Mouse (Mus musculus) regulatory T cell (primary cell): Measurements from ENCODE around the gene Foxn4.

ENCODE experiments used
- in situ Hi-C: fragments of 300-600 bp; cut with MboI, MseI; formaldehyde crosslinking; loops from one replicate; pipeline ENCODE4 v1.15.1; 2025; ENCODE audit warnings: high pct_unique_total_duplicates

Foxn4 gene

DNA sequence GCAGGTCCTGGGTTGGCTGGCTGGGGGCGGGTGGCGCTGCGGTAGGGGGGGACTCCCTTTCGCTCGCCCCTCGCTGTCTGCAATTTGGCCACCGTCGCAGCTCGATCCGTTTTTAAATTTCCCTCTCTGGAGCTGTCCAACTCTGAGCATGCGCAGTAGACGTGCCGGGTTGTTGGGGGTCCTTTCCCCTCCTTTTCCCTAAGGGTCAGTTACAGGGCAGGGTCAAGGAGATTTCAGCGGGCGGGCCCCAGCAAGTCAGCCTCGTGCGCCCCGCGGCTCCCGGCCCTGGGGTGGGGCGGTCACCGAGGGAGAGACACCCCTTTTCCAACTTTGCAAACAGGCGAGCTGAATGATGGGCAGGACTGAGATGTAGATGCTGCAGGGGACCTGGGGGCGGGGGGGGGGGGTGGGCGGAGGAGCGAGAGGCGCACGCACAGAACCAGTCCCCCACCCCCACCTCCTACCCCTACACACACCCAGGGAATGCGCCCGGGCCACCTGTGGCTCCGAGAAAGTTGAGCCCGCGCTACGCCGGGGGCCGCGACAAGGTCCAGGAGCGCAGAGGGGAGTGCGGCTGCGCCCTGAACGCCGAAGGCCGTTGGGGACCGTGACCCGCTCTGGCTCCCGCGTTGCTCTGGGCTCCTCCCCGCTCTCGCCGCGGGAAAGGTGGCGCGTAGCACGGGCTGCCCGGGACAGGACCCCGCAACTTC is at the start of gene Foxn4:
Foxn4 (minus strand) TSS at position 115 of the 710 bp plus-strand sequence.
- in situ Hi-C loops, result no loop called here

DNA sequence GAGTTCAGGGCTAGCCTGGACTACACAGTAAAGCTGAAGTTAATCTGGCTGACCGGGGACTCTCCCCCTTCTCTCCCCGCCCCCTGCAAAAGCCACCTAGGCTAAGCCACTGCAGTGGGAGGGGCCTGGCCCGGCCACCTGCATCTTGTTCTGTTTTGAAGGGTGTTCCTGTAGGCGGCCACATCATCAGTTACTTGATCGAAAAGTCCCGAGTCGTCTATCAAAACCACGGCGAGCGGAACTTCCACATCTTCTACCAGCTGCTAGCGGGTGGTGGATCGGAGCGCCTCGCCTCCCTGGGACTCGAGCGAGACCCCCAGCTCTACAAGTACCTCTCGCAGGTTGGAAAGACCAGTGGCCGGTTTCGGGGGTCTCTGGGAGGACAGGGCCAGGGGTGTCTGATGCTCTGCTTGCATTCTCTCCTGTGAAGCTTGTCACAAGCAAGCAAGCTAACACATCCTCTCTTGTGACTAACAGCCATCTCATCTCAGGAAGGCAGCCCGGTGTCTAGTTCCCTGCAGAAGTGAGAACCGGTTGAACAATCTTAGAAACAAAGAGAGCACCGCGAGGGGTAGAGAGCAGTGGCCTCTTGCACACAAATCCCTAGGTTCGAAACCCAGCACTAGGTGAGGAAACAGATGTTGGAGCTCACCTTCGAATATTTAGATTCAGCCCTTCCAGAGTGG is 49.6 kb upstream of the Foxn4 start:
- in situ Hi-C loops, result loop anchor here (10.0 kb wide), 2 partner anchors 52 to 548 kb away; partner anchors contain the start of genes Iscu and Sart3

DNA sequence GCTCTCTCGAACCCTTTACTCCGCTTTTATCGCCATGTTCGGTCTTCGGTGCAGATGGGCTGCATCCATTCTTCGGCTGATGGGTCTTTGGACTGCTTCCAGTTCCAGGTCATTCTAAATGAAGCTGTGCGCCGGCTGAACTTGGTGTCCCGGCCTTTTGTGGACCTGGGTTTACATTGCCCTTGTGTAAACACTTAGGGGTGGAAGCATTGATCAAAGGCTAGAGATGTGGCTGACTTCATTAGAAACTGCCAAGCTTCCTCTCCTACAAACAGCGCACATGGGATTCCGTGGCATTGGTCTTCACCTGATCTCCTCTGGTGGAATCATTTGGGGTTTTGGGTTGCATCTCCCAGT is 36.1 kb upstream of the Foxn4 start:
- in situ Hi-C loops, result loop anchor here (5.0 to 10.0 kb wide), 2 partner anchors 62 to 255 kb away; partner anchors contain the start of gene Fam222a

DNA sequence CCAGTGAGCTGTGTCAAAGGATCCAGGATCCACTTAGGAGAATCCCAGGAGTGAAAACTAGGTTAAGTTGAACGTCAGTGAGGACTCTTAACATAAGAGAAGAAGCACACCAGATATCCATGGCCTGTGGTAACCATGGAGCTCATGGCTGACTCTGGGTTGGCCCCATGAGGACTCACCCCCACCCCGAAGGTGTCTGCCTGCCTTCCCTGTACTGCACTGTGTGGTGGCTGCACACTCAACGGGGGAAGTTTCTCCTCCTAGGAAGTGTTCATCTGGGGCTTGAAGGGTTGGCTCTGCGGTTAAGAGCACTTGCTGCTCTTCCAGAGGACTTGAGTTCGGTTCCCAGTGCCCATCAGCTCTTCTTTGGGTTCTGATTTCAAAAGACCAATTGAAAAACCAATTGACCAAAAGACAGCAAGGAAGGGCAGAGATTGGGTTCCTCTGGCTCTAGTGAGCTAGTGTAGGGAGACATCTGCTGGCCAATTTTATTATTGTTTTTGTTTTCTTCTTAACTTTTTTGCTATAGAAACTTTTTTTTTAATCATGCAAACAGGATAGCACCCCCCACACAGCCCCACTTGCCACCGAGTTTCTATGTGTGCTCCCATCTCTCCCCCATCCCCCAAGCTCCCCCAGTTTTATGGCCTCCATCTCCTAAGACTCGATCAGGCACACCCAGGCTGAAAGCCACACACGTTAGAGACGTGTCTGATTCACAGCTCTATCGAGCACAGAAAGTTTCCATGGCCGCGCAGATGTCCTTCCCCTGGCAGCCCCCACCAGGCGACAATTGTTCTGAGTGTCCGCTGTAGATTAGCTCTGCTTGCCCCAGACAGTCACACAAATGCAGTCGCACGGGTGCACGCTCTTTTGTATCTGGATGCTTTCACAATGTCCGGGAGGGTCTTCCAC is 35.4 kb upstream of the Foxn4 start:
- in situ Hi-C loops, result loop anchor here (5.0 kb wide), 1 partner anchor 62 kb away; no protein-coding TSS in a partner anchor

DNA sequence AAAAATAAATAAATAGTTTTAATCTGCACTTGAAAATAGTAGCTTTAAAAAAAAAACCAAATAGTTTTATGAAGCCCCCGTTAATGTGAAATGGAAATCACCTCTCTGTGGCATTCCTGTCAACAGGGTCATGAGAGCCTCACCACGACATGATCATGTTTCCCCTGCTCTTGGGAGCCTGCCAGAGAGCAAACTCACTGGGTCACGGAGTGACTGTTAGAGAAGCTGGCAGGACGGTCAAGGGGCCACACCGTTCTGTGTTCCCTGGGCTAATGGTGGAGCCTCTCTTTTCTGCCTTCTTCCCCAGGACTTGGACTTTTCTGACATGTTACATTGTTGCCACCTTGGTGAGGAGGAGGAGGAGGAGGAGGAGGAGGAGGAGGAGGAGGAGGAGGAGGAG is 32.9 kb upstream of the Foxn4 start:
- in situ Hi-C loops, result loop anchor here (5.0 kb wide), 1 partner anchor 59 kb away; no protein-coding TSS in a partner anchor

DNA sequence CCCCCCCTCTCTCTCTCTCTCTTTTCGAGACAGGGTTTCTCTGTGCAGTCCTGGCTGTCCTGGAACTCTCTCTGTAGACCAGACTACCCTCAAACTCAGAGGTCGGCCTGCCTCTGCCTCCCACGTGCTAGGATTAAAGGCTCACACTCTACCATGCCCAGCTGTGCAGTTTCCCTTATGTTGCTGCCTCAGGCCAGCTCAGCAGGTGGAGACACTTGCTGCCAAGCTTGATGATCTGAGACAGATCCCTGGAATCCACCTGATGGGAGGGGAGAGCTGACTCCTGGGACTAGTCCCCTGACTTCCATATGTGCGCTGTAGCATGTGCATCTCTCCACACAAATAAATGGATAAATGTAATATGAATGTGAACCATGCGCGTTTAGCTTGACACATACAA is 29.6 kb upstream of the Foxn4 start:
- in situ Hi-C loops, result no loop called here

- in situ Hi-C loops, result no loop called here
Observed at GRCm38 (mm10) chr5:114299883-114300610, 26.4 kb upstream of the Foxn4 start.

DNA sequence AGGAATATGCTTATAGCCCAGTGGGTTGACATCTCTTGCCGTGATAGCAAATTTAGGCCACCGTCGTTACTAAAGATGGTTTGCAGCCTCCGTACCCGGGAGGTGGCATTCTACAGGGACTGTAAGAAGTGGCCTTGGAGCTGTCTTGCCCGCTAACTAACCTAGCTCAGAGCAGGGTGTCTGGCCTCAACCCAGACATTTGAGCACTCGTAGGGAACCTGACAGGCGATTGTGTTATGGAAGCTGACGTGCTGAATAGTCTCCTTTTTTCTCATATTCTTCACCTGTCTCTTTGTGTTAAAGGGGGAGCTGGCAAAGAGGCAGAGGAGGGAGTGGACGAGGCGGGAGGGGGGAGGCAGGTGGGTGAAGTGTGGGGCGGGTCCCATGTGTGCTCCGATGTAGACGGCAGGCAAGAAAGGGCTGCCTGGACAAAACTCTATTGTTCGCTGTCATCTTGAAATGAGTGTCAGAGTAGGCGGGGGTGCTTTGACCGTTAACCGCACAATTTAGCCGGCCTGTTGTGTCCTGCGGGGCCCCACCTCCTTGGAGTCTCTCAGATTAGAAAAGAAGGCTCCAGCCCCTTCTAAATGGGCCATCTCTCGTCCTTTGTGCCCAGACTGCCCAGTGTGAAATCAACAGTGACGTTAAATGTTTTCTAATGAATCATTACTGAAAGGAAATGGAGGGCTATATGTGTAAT is 25.7 kb upstream of the Foxn4 start:
- in situ Hi-C loops, result no loop called here

DNA sequence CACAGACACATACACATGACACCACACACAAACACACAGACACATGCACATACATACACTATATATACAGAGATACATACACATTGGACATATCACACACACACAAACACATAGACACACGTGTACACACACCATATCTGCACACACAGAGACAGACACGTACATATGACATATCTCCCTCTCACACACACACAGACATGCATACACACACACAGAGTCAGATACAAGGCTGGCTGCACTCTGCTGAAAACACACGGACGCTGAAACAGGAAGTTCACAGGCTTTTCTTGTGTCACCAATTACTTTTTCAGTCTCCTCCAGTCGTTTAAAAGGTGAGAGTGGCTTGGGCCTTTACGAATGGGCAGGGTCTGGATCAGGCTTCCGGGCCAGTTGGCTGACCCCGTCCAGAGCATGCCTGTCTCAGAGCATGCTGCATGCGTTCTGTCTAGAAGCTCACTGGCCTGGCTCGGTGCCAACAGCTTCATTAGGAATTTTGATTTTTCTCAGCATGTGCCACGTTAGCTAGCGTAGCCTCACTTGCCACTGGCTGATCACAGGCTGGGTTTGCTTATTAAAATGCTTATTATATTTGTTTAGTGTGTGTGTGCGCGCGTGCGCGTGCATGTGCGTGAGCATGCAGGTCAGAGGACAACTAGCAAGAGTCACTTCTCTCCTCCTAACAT is 24.7 kb upstream of the Foxn4 start:
- in situ Hi-C loops, result no loop called here

DNA sequence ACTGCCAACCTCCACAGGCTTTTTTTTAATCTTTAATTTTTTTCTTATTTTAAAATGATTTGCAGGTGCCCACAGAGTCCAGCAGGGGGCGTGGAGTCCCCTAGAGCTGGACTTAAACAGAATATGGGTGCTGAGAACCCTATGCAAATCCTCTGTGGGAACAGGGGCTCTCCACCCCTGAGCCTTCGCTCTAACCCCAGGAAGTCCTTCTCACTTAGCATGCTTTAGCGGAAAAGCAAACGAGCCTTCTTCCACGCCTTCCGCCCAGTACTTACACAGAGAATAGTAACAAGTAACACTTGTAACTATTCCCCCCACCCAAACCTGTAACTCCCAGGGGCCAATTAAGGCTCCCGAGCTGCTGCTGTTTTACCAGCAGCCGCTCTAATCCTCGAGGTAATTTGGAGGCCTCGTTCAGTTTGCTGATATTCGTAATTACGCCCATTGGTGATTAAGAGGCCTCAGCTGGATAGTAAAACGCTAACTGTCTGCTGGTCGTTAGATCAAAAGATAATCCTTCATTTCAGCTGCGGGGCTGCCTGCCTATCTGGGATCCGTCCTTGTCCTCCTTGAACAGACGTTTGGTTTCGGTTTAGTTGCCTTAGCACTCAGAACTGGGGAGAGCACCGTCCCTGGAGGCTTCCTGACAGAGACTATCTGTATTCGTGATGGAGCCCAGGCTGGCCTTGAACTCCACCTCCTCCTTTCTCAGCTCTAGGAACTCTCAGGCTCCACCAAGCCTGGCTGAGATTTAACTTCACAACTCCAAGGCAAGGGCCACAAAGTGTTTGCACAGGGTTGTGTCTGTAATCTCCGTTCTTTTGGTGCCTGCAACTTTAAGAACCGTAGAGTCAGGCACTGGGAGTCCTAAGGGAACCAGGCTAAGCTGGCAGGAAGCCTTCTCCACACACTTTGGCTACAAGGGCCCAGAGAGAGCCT is 23.4 kb upstream of the Foxn4 start:
- in situ Hi-C loops, result no loop called here

- in situ Hi-C loops, result no loop called here
Observed at GRCm38 (mm10) chr5:114290004-114290403, 16.4 kb upstream of the Foxn4 start.

DNA sequence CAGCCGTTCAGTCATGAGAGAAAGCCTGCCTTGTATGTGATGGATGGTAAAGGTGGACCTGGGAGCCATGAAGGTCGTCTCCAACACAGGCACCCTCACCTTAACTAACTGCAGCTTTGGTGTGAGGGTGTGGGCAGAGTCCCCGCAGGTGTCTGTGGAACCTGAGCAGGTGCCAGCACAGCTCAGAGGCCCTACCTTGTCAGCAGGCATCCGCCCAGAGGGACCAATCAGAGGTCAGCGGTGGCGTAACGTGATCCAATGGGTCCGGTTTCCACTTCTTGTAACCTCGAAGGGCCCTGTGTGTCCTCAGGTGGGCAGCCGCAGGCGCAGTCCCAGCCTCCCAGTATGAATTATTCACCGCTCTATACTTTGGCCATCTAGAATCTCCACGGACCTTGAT is 15.3 kb upstream of the Foxn4 start, which contains the start of gene Myo1h:
Myo1h (plus strand) TSS at position 293 of the 400 bp plus-strand sequence.
- in situ Hi-C loops, result no loop called here

DNA sequence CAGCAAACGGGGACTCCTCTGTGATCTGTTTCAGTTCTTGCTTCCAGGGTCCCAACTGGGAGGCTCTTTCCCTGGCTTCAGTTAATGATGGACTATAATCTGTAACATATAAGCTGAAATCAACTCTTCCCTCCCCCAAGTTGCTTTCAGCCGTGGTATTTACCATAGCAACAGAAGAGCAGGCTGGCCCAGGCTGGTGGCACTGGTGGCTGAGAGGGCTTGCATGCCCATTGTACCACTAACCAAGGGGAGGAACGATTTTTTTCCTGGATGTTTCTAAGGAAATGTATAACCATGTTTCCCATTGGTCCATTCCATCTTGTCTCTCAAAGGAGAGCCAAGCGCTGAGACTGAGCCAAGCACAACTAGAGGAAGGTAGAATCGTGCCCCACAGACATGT is 14.8 kb upstream of the Foxn4 start:
- in situ Hi-C loops, result no loop called here

GRCm38 (mm10) chr5:114286872-114287571 is 13.4 kb upstream of the Foxn4 start:
- in situ Hi-C loops, result no loop called here

DNA sequence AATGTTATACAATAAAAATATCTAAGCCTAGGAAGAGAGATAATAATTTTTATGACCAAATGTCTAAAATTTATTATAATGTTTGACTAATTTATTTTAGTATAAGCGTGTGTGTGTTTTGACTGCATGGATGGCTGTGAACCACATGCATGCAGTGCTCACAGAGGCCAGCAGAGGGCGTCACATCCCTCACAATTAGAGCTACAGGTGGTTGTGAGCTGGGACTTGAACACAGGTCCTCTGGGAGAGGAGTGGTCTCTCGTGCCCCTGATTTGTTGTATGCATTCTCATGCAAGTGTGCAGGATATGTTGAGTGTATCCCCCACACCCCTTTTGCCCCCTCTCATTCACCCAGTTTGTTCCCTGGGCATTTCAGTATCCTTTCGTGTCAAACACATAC is 12.5 kb upstream of the Foxn4 start:
- in situ Hi-C loops, result no loop called here

- in situ Hi-C loops, result no loop called here
Observed at GRCm38 (mm10) chr5:114285398-114285700, 11.7 kb upstream of the Foxn4 start.

DNA sequence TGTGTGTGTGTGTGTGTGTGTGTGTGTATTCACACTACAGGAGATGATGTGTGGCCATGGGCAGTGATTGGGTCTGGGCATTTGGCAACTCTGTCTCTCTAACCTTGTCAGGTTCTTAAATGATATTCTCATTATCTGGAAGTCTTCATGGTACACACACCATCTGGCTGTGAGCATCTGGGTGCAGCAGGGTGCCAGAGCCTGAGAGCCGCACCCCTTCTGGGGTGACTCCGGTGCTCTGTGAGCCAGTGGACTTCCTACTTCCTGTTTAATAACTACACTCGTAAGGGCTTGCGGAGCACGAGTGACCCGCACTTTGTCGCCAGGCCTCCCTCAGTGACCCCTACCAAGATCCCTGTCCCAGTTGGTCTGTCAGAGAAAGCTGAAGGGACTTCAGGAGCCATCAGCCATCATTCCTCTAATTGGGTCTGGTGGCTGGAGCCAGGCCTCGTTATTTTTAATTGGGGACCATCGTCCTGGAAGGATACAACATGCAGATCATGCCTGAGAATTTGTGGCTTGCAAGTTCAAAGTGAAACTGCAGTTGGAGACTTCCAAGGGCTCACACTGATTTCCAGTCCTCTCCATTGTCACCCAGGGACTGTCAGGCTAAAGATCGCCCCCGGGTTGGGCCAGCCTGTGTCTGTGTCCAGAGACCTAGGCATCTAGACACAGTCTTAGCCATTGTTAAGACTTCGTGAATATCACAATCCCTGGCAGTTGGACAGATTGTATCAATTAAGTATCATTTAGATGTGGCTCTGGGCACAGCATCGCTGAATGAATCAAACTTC is 11.2 kb upstream of the Foxn4 start:
- in situ Hi-C loops, result no loop called here

DNA sequence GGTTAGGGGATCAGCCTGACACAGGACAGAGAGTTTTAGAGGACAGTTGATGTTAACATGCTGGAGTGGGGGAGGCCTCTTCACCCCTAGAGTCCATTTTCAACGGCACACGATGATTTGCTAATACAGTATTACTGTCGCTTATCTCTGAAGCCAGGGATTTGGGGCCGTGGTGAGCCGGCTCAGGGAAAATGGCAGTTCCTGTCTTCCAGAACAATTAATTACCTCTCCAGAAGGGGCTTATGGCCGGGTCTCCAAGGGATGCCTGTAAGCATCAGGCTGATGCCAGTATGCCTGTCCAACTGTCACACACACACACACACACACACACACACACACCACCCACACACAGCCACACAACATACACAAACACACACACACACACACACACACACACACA is 8.7 kb upstream of the Foxn4 start:
- in situ Hi-C loops, result no loop called here
